Mouse (Mus musculus) stomach, postnatal 0 days (tissue): ENCODE data around the gene Prr18. TPM values are rescaled to one million over a fixed set of nuclear protein-coding genes. Genes with fewer than 3 reads are reported as not detected.

Source experiments
- ATAC-seq: fragments of 200-750 bp; cut with Nextera tagmentation; 2 replicates; pipeline ENCODE4 v1.8.0; 2017; ENCODE audit not compliant: low FRiP score, low TSS enrichment
- DNase-seq: peaks from one replicate; pipeline ENCODE4 v3.0.0-alpha.2; 2016; ENCODE audit warnings: low spot score
- H3K27ac ChIP-seq: fragments of 300-500 bp; sonication (generic); replicated peaks from 2 replicates; pipeline ENCODE4 v1.5.1; 2014; ENCODE audit warnings: mild to moderate bottlenecking, control low read depth
- H3K27me3 ChIP-seq: fragments of 300-500 bp; sonication (generic); 2 replicates; pipeline ENCODE4 v1.6.1; 2014; ENCODE audit warnings: low read length; ENCODE audit not compliant: control insufficient read depth, insufficient read depth
- H3K36me3 ChIP-seq: fragments of 300-500 bp; sonication (generic); 2 replicates; pipeline ENCODE4 v1.6.1; 2014; ENCODE audit warnings: low read length, mixed read lengths; ENCODE audit not compliant: control insufficient read depth, insufficient read depth
- H3K4me1 ChIP-seq: fragments of 300-500 bp; sonication (generic); replicated peaks from 2 replicates; pipeline ENCODE4 v1.6.1; 2014; ENCODE audit warnings: antibody characterized with exemption; ENCODE audit not compliant: control insufficient read depth, insufficient read depth
- H3K4me2 ChIP-seq: fragments of 300-500 bp; sonication (generic); replicated peaks from 2 replicates; pipeline ENCODE4 v1.6.1; 2014; ENCODE audit warnings: low read depth, mild to moderate bottlenecking, control low read depth, moderate library complexity
- H3K4me3 ChIP-seq: fragments of 300-500 bp; sonication (generic); 2 replicates; pipeline ENCODE4 v1.5.1; 2014; ENCODE audit warnings: low read depth, low read length, control low read depth
- H3K9ac ChIP-seq: fragments of 300-500 bp; sonication (generic); 2 replicates; pipeline ENCODE4 v1.6.1; 2014; ENCODE audit warnings: mild to moderate bottlenecking, low read length, control low read depth, mixed read lengths
- H3K9me3 ChIP-seq: fragments of 300-500 bp; sonication (generic); 2 replicates; pipeline ENCODE4 v1.6.1; 2016; ENCODE audit warnings: low read length; ENCODE audit not compliant: control insufficient read depth
- CTCF ChIP-seq: IDR thresholded peaks from 2 replicates; pipeline ENCODE4 v1.5.1; 2016; ENCODE audit warnings: antibody characterized with exemption, low read depth, mild to moderate bottlenecking, moderate library complexity
- EP300 ChIP-seq: optimal IDR thresholded peaks from 2 replicates; pipeline ENCODE3; 2016; ENCODE audit warnings: antibody characterized with exemption
- WGBS: fragments of 180-500 bp; shearing (Covaris S2); extraction: QIAGEN DNeasy Blood & Tissue Kit; methylation state at CpG from one replicate; pipeline ENCODE4 v1.1.7; 2014; 5-methylcytosine and 5-hydroxymethylcytosine counted together
- polyA plus RNA-seq: library from polyadenylated mRNA; unstranded; fragments of >200 nt; fragmentation: Nextera tagmentation; extraction: Ambion mirVana; gene quantifications from 2 replicates; pipeline ENCODE4 v1.2.1, GENCODE M21; 2015

The Prr18 gene
- polyA plus RNA-seq, 1 experiment from 2014 or later: 0.62 TPM

- Histone ChIP-seq H3K27ac (no peak overlapping the region), H3K4me1 (no peaks in the 10 kb centered on the region; the same call in 1 of the 2 replicates), H3K4me2 (no peak overlapping the region), H3K27me3 (no peaks in the 10 kb centered on the region), H3K9ac (no peak overlapping the region), H3K9me3 (no peaks in the 10 kb centered on the region), H3K36me3 (no peaks in the 10 kb centered on the region), H3K4me3 (no peak overlapping the region)
- WGBS: 43% methylated on average over 13 of the region's 13 CpGs
- DNase-seq: no peak
- ATAC-seq: no peak
- TF ChIP-seq EP300 (no peak), CTCF (no peak)
These were observed 33.5 kb downstream of the Prr18 start for GRCm38 (mm10) chr17:8370634-8371229.

- Histone ChIP-seq H3K4me1 (no peaks in the 10 kb centered on the region; the same call in 1 of the 2 replicates), H3K4me2 (peak overlapping the region; percentile 56), H3K36me3 (no peaks in the 10 kb centered on the region), H3K27me3 (no peaks in the 10 kb centered on the region), H3K4me3 (peak overlapping the region; percentile 23), H3K9ac (peak overlapping the region; percentile 31), H3K27ac (peak overlapping the region; percentile 24), H3K9me3 (no peaks in the 10 kb centered on the region)
- ATAC-seq (peak; percentile 38; the same call in 1 of the 2 replicates), DNase-seq (peak; percentile 56)
- TF ChIP-seq CTCF (no peak), EP300 (no peak)
- 2% methylated on average over 7 of the region's 7 CpGs for WGBS
These were observed 34.6 kb downstream of the Prr18 start for GRCm38 (mm10) chr17:8371834-8372233.

- Histone ChIP-seq H3K4me2 (peak overlapping the region; percentile 56), H3K36me3 (no peaks in the 10 kb centered on the region), H3K4me3 (peak overlapping the region; percentile 23), H3K27ac (peak overlapping the region; percentile 24), H3K4me1 (no peaks in the 10 kb centered on the region; the same call in 1 of the 2 replicates), H3K9ac (peak overlapping the region; percentile 31), H3K27me3 (no peaks in the 10 kb centered on the region), H3K9me3 (no peaks in the 10 kb centered on the region)
- ATAC-seq: peak; percentile 74
- peak; percentile 74 for DNase-seq
- WGBS: 2% methylated on average over 18 of the region's 18 CpGs
- no peak for TF ChIP-seq EP300
- peak; percentile 94 for TF ChIP-seq CTCF
These were observed 35.2 kb downstream of the Prr18 start for GRCm38 (mm10) chr17:8372286-8373046.

GRCm38 (mm10) chr17:8377298-8377697 is 40.0 kb downstream of the Prr18 start:
- Histone ChIP-seq H3K4me2 (no peak overlapping the region), H3K9ac (no peak overlapping the region), H3K9me3 (no peaks in the 10 kb centered on the region), H3K27ac (no peak overlapping the region), H3K4me3 (no peak overlapping the region), H3K36me3 (no peaks in the 10 kb centered on the region), H3K27me3 (no peaks in the 10 kb centered on the region), H3K4me1 (no peaks in the 10 kb centered on the region)
- ATAC-seq (no peak), DNase-seq (no peak)
- TF ChIP-seq CTCF: no peak
- no peak for TF ChIP-seq EP300
- WGBS: 55% methylated on average over 5 of the region's 5 CpGs

- Histone ChIP-seq H3K9ac (no peak overlapping the region), H3K27ac (no peak overlapping the region), H3K36me3 (no peaks in the 10 kb centered on the region), H3K27me3 (no peaks in the 10 kb centered on the region; the same call in 1 of the 2 replicates), H3K4me3 (no peak overlapping the region), H3K4me2 (no peak overlapping the region), H3K4me1 (no peaks in the 10 kb centered on the region), H3K9me3 (no peaks in the 10 kb centered on the region)
- no peak for DNase-seq
- no peak for TF ChIP-seq CTCF
- TF ChIP-seq EP300: no peak
- WGBS: 92% methylated on average over 2 of the region's 2 CpGs
- no peak for ATAC-seq
These were observed 48.2 kb downstream of the Prr18 start for GRCm38 (mm10) chr17:8385441-8385840.

GRCm38 (mm10) chr17:8388463-8388862 is 51.2 kb downstream of the Prr18 start:
- no peaks in the 10 kb centered on the region; the same call in 1 of the 2 replicates for H3K27me3 ChIP-seq
- WGBS: 3% methylated on average over 13 of the region's 13 CpGs
- no peak for ATAC-seq
- no peaks in the 10 kb centered on the region for H3K36me3 ChIP-seq
- H3K4me2 ChIP-seq: no peak overlapping the region
- H3K27ac ChIP-seq: no peak overlapping the region
- H3K9me3 ChIP-seq: no peaks in the 10 kb centered on the region
- TF ChIP-seq EP300 (no peak), CTCF (peak; percentile 69)
- DNase-seq: peak; percentile 64
- no peak overlapping the region for H3K4me3 ChIP-seq
- H3K4me1 ChIP-seq: no peaks in the 10 kb centered on the region
- no peak overlapping the region for H3K9ac ChIP-seq
